Mouse (Mus musculus): ENCODE results near the gene Osbpl8. TPM values are rescaled to one million over a fixed set of nuclear protein-coding genes. Genes with fewer than 3 reads are reported as not detected.

Osbpl8 gene
- polyA plus RNA-seq, 1 experiment = 1.3 TPM

GRCm38 (mm10) chr10:111201666-111202065 lies 37.1 kb downstream of the Osbpl8 start:
- H3K4me1 ChIP-seq = peaks cover 25% of the 10 kb centered on the region
- H3K4me3 ChIP-seq (replicated peaks) = no peak overlapping the region
- peaks cover 42% of the 10 kb centered on the region for H3K36me3 ChIP-seq (replicated peaks; ENCODE audit: low read length)
- H3K9me3 ChIP-seq = no peaks in the 10 kb centered on the region
- H3K27me3 ChIP-seq (replicated peaks) = no peaks in the 10 kb centered on the region
- TF ChIP-seq FLI1 (IDR thresholded peaks at IDR 0.05; ENCODE audit: low read length) = no peak
- no peak for TF ChIP-seq GATA1 (IDR thresholded peaks at IDR 0.05; ENCODE audit: borderline replicate concordance, low read length)

GRCm38 (mm10) chr10:111204089-111204488 lies 39.5 kb downstream of the Osbpl8 start:
- H3K36me3 ChIP-seq (replicated peaks; ENCODE audit: low read length) = peaks cover 45% of the 10 kb centered on the region
- no peak for TF ChIP-seq FLI1 (IDR thresholded peaks at IDR 0.05; ENCODE audit: low read length)
- TF ChIP-seq GATA1 (IDR thresholded peaks at IDR 0.05; ENCODE audit: borderline replicate concordance, low read length) = no peak

GRCm38 (mm10) chr10:111205421-111205820 lies 40.9 kb downstream of the Osbpl8 start:
- no peak for TF ChIP-seq FLI1 (IDR thresholded peaks at IDR 0.05; ENCODE audit: low read length)
- no peak for TF ChIP-seq GATA1 (IDR thresholded peaks at IDR 0.05; ENCODE audit: borderline replicate concordance, low read length)
- H3K9me3 ChIP-seq = no peaks in the 10 kb centered on the region
- no peak overlapping the region for H3K4me3 ChIP-seq (replicated peaks)
- no peaks in the 10 kb centered on the region for H3K27me3 ChIP-seq (replicated peaks)
- H3K36me3 ChIP-seq (replicated peaks; ENCODE audit: low read length) = peaks cover 49% of the 10 kb centered on the region
- H3K4me1 ChIP-seq = peaks cover 19% of the 10 kb centered on the region

More at GRCm38 (mm10) chr10:111204089-111204488, 39.5 kb downstream of the Osbpl8 start:
- Histone ChIP-seq H3K4me3 (replicated peaks) (no peak overlapping the region), H3K4me1 (peaks cover 20% of the 10 kb centered on the region), H3K9me3 (no peaks in the 10 kb centered on the region), H3K27me3 (replicated peaks) (no peaks in the 10 kb centered on the region)

GRCm38 (mm10) chr10:111207386-111207785 lies 42.8 kb downstream of the Osbpl8 start:
- H3K9me3 ChIP-seq = no peaks in the 10 kb centered on the region
- no peak overlapping the region for H3K4me3 ChIP-seq (replicated peaks)
- peaks cover 9% of the 10 kb centered on the region for H3K4me1 ChIP-seq
- H3K36me3 ChIP-seq (replicated peaks; ENCODE audit: low read length) = peaks cover 51% of the 10 kb centered on the region
- no peaks in the 10 kb centered on the region for H3K27me3 ChIP-seq (replicated peaks)
- no peak for TF ChIP-seq GATA1 (IDR thresholded peaks at IDR 0.05; ENCODE audit: borderline replicate concordance, low read length)
- no peak for TF ChIP-seq FLI1 (IDR thresholded peaks at IDR 0.05; ENCODE audit: low read length)

- H3K9me3 ChIP-seq = no peaks in the 10 kb centered on the region
- H3K4me3 ChIP-seq (replicated peaks) = no peak overlapping the region
- no peaks in the 10 kb centered on the region for H3K27me3 ChIP-seq (replicated peaks)
- TF ChIP-seq GATA1 (IDR thresholded peaks at IDR 0.05; ENCODE audit: borderline replicate concordance, low read length) (no peak), FLI1 (IDR thresholded peaks at IDR 0.05; ENCODE audit: low read length) (no peak)
- peaks cover 25% of the 10 kb centered on the region for H3K4me1 ChIP-seq
- peaks cover 24% of the 10 kb centered on the region for H3K36me3 ChIP-seq (replicated peaks; ENCODE audit: low read length)
These were observed 49.5 kb downstream of the Osbpl8 start for GRCm38 (mm10) chr10:111214084-111214483.

- Histone ChIP-seq H3K27me3 (replicated peaks) (no peaks in the 10 kb centered on the region), H3K4me3 (replicated peaks) (no peak overlapping the region), H3K4me1 (peaks cover 25% of the 10 kb centered on the region), H3K36me3 (replicated peaks; ENCODE audit: low read length) (peaks cover 24% of the 10 kb centered on the region), H3K9me3 (no peaks in the 10 kb centered on the region)
- no peak for TF ChIP-seq GATA1 (IDR thresholded peaks at IDR 0.05; ENCODE audit: borderline replicate concordance, low read length)
- no peak for TF ChIP-seq FLI1 (IDR thresholded peaks at IDR 0.05; ENCODE audit: low read length)
These were observed 50.1 kb downstream of the Osbpl8 start for GRCm38 (mm10) chr10:111214696-111215095.

- H3K4me1 ChIP-seq = peaks cover 25% of the 10 kb centered on the region
- peak overlapping the region; percentile 9 for H3K4me3 ChIP-seq (replicated peaks)
- no peak for TF ChIP-seq GATA1 (IDR thresholded peaks at IDR 0.05; ENCODE audit: borderline replicate concordance, low read length)
- no peak for TF ChIP-seq FLI1 (IDR thresholded peaks at IDR 0.05; ENCODE audit: low read length)
- H3K27me3 ChIP-seq (replicated peaks) = no peaks in the 10 kb centered on the region
- no peaks in the 10 kb centered on the region for H3K9me3 ChIP-seq
- peaks cover 24% of the 10 kb centered on the region for H3K36me3 ChIP-seq (replicated peaks; ENCODE audit: low read length)
These were observed 51.0 kb downstream of the Osbpl8 start for GRCm38 (mm10) chr10:111215572-111215971.

- Histone ChIP-seq H3K9me3 (no peaks in the 10 kb centered on the region), H3K4me3 (replicated peaks) (no peak overlapping the region), H3K4me1 (peaks cover 27% of the 10 kb centered on the region), H3K36me3 (replicated peaks; ENCODE audit: low read length) (peaks cover 26% of the 10 kb centered on the region), H3K27me3 (replicated peaks) (no peaks in the 10 kb centered on the region)
- TF ChIP-seq GATA1 (IDR thresholded peaks at IDR 0.05; ENCODE audit: borderline replicate concordance, low read length) (no peak), FLI1 (IDR thresholded peaks at IDR 0.05; ENCODE audit: low read length) (no peak)
These were observed 51.6 kb downstream of the Osbpl8 start for GRCm38 (mm10) chr10:111216111-111216510.

- Histone ChIP-seq H3K36me3 (replicated peaks; ENCODE audit: low read length) (peaks cover 26% of the 10 kb centered on the region), H3K4me3 (replicated peaks) (peak overlapping the region; percentile 18), H3K9me3 (no peaks in the 10 kb centered on the region), H3K4me1 (peaks cover 47% of the 10 kb centered on the region), H3K27me3 (replicated peaks) (no peaks in the 10 kb centered on the region)
- TF ChIP-seq FLI1 (IDR thresholded peaks at IDR 0.05; ENCODE audit: low read length) (no peak), GATA1 (IDR thresholded peaks at IDR 0.05; ENCODE audit: borderline replicate concordance, low read length) (no peak)
These were observed 58.0 kb downstream of the Osbpl8 start for GRCm38 (mm10) chr10:111222535-111222934.

- H3K36me3 ChIP-seq (replicated peaks; ENCODE audit: low read length) = peaks cover 33% of the 10 kb centered on the region
- H3K4me3 ChIP-seq (replicated peaks) = no peak overlapping the region
- TF ChIP-seq FLI1 (IDR thresholded peaks at IDR 0.05; ENCODE audit: low read length) = no peak
- TF ChIP-seq GATA1 (IDR thresholded peaks at IDR 0.05; ENCODE audit: borderline replicate concordance, low read length) = no peak
- H3K27me3 ChIP-seq (replicated peaks) = no peaks in the 10 kb centered on the region
- H3K4me1 ChIP-seq = peaks cover 47% of the 10 kb centered on the region
- no peaks in the 10 kb centered on the region for H3K9me3 ChIP-seq
These were observed 58.8 kb downstream of the Osbpl8 start for GRCm38 (mm10) chr10:111223218-111223830.
